Mouse (Mus musculus) E14TG2a.4 (cell line): ENCODE results near the gene Lingo3.

Source experiments
- CTCF ChIP-seq: conservative IDR thresholded peaks from 2 replicates; pipeline ENCODE4 v1.5.1; 2014; ENCODE audit warnings: low read length
- POU5F1 ChIP-seq: IDR thresholded peaks from 2 replicates; pipeline ENCODE4 v1.6.1; 2014; ENCODE audit warnings: low read length, borderline replicate concordance

DNA sequence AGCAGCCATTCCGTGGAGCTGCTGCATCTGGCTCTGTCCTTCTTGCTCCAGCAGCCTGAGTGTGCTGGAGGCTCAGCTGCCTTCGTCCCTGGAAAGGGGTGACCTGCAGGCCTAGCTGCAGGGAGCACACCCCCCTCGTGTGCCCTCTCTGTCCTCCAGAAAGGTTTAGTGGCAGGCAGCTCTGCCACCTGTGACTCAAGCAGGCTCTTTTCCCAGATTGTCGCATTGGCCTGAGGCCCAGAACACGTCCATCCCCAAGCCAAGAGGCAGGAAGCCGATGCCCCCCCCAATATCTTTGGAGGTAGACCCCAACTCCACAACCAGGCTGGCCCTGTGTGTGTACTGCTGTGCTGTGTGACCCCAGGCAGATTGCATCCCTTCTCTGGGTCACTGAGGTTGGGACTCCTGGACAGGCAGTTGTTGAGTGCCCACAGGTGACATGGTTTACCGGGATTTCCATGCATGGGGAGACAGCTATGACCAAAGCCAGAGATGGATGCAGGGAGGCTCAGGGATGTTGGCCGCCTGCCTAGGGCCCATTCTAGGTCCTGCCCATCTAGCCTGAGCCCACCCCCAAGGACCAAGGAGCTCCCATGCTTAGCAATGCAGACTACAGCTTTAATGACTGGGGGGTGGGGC is 1.3 kb upstream of the Lingo3 start:
- TF ChIP-seq CTCF (no peak), POU5F1 (no peak)
